Mouse (Mus musculus): ENCODE data around the gene Map3k7cl. TPM values are rescaled to one million over a fixed set of nuclear protein-coding genes. Genes with fewer than 3 reads are reported as not detected.
A peak's percentile ranks its signal among the peaks of the same experiment; 100 is the strongest.

Gene Map3k7cl
- polyA plus RNA-seq, 1 experiment: 33.0 TPM

DNA sequence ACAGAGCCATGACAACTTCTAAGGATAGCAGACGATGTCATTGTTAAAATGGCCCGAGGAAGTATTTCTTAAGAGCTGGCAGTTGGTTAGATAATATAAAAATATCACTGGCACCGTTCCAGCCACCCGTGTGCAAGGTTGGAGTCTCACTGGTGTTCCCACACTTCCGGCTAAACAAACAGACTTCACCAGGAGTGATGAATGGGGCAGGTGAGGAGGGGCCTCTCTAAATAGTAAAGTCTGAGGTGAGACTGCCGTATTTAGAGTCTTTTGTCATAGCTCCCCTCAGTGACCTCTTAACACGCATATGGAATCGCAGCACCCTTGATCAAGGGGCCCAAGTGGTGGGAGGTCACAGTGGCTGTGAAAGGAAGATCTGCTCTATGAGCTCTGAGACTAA lies 3.2 kb downstream of the Map3k7cl start:
- peak; percentile 23 for DNase-seq
- 32% methylated on average over 8 of the region's 8 CpGs for WGBS
- no peaks in the 10 kb centered on the region; the same call in 1 of the 2 replicates for H3K36me3 ChIP-seq (ENCODE audit: control insufficient read depth, insufficient read depth, low read length)

GRCm38 (mm10) chr16:87561501-87561900 lies 8.4 kb downstream of the Map3k7cl start:
- DNase-seq: peak; percentile 70
- H3K36me3 ChIP-seq (ENCODE audit: control insufficient read depth, insufficient read depth, low read length): no peaks in the 10 kb centered on the region; the same call in 1 of the 2 replicates
- H3K27ac ChIP-seq (ENCODE audit: insufficient read depth, low read depth, low read length): peak overlapping the region; percentile 96
- no peaks in the 10 kb centered on the region for H3K27me3 ChIP-seq (replicated peaks; ENCODE audit: control insufficient read depth, insufficient read depth, low read length)
- H3K4me3 ChIP-seq (ENCODE audit: insufficient read depth, low read depth, low read length): no peak overlapping the region; the same call in 1 of the 2 replicates
- TF ChIP-seq POLR2A (IDR thresholded peaks at IDR 0.05; ENCODE audit: low read depth, low read length): no peak
- TF ChIP-seq CTCF (conservative IDR thresholded peaks at IDR 0.05; ENCODE audit: insufficient read depth, insufficient read length, low read depth, low read length): no peak
- WGBS: 50% methylated on average over 4 of the region's 4 CpGs
- H3K4me1 ChIP-seq (ENCODE audit: control insufficient read depth, insufficient read depth, low read length): peaks cover 3% of the 10 kb centered on the region; the same call in 1 of the 2 replicates

More for the DNA sequence above, 3.2 kb downstream of the Map3k7cl start:
- no peaks in the 10 kb centered on the region for H3K27me3 ChIP-seq (replicated peaks; ENCODE audit: control insufficient read depth, insufficient read depth, low read length)
- H3K4me3 ChIP-seq (ENCODE audit: insufficient read depth, low read depth, low read length): no peak overlapping the region
- no peak overlapping the region for H3K27ac ChIP-seq (ENCODE audit: insufficient read depth, low read depth, low read length)
- TF ChIP-seq POLR2A (IDR thresholded peaks at IDR 0.05; ENCODE audit: low read depth, low read length): no peak
- no peak for TF ChIP-seq CTCF (conservative IDR thresholded peaks at IDR 0.05; ENCODE audit: insufficient read depth, insufficient read length, low read depth, low read length)
- peaks cover 4% of the 10 kb centered on the region; the same call in 1 of the 2 replicates for H3K4me1 ChIP-seq (ENCODE audit: control insufficient read depth, insufficient read depth, low read length)

DNA sequence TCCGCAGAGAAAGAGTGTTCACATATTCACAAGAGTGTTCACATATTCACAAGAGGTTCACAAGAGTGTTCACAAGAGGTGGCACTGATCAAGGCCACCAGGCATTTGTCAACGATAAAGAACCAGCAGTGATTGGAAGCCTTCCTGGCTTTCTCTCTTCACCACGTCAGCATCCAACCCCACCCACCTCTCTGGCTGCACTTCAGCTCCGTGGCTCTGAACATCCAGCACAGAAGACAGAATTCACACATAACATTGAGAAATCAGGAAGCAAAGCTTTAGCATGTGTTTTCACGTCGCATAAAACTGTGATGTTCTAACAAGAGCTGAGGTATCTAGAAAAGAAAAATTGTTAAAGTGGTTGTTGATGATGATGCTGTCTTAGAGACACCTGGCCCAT lies 10.4 kb downstream of the Map3k7cl start:
- TF ChIP-seq POLR2A (IDR thresholded peaks at IDR 0.05; ENCODE audit: low read depth, low read length) (no peak), CTCF (conservative IDR thresholded peaks at IDR 0.05; ENCODE audit: insufficient read depth, insufficient read length, low read depth, low read length) (no peak)
- WGBS: 78% methylated on average over 6 of the region's 6 CpGs
- H3K36me3 ChIP-seq (ENCODE audit: control insufficient read depth, insufficient read depth, low read length): no peaks in the 10 kb centered on the region
- no peak for DNase-seq
- H3K4me1 ChIP-seq (ENCODE audit: control insufficient read depth, insufficient read depth, low read length): peaks cover 3% of the 10 kb centered on the region; the same call in 1 of the 2 replicates
- H3K4me3 ChIP-seq (ENCODE audit: insufficient read depth, low read depth, low read length): no peak overlapping the region
- H3K27ac ChIP-seq (ENCODE audit: insufficient read depth, low read depth, low read length): no peak overlapping the region
- no peaks in the 10 kb centered on the region for H3K27me3 ChIP-seq (replicated peaks; ENCODE audit: control insufficient read depth, insufficient read depth, low read length)

DNA sequence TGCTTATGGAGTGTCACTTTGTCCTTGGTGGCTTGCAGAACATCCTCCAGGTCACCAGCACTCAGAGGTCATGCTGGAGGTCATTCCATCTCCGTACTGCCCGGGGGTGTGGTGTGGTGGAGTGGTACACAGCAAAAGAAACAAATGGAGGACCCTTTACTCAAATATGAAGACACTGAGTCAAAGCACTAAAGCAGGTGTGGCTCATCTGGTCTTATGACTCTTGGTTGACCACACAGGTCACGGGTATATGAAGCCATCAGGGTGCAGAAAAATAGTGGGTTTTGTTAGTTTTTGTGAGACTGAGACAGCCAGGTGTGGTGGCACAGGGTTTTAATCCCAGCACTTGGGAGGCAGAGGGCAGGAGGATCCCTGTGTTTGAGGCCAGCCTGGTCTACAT lies 11.4 kb downstream of the Map3k7cl start:
- WGBS: 58% methylated on average over 3 of the region's 3 CpGs

GRCm38 (mm10) chr16:87567572-87567971 lies 14.4 kb downstream of the Map3k7cl start:
- no peak overlapping the region for H3K4me3 ChIP-seq (ENCODE audit: insufficient read depth, low read depth, low read length)
- no peak for DNase-seq
- H3K4me1 ChIP-seq (ENCODE audit: control insufficient read depth, insufficient read depth, low read length): peaks cover 15% of the 10 kb centered on the region; the same call in 1 of the 2 replicates
- TF ChIP-seq CTCF (conservative IDR thresholded peaks at IDR 0.05; ENCODE audit: insufficient read depth, insufficient read length, low read depth, low read length) (no peak), POLR2A (IDR thresholded peaks at IDR 0.05; ENCODE audit: low read depth, low read length) (no peak)
- 74% methylated on average over 13 of the region's 13 CpGs for WGBS
- H3K27me3 ChIP-seq (replicated peaks; ENCODE audit: control insufficient read depth, insufficient read depth, low read length): no peaks in the 10 kb centered on the region
- no peak overlapping the region for H3K27ac ChIP-seq (ENCODE audit: insufficient read depth, low read depth, low read length)
- H3K36me3 ChIP-seq (ENCODE audit: control insufficient read depth, insufficient read depth, low read length): no peaks in the 10 kb centered on the region

More for the DNA sequence above, 11.4 kb downstream of the Map3k7cl start:
- Histone ChIP-seq H3K4me1 (ENCODE audit: control insufficient read depth, insufficient read depth, low read length) (peaks cover 4% of the 10 kb centered on the region; the same call in 1 of the 2 replicates), H3K27ac (ENCODE audit: insufficient read depth, low read depth, low read length) (no peak overlapping the region), H3K4me3 (ENCODE audit: insufficient read depth, low read depth, low read length) (no peak overlapping the region), H3K36me3 (ENCODE audit: control insufficient read depth, insufficient read depth, low read length) (no peaks in the 10 kb centered on the region), H3K27me3 (replicated peaks; ENCODE audit: control insufficient read depth, insufficient read depth, low read length) (no peaks in the 10 kb centered on the region)
- no peak for DNase-seq
- no peak for TF ChIP-seq POLR2A (IDR thresholded peaks at IDR 0.05; ENCODE audit: low read depth, low read length)
- no peak for TF ChIP-seq CTCF (conservative IDR thresholded peaks at IDR 0.05; ENCODE audit: insufficient read depth, insufficient read length, low read depth, low read length)

GRCm38 (mm10) chr16:87568241-87568640 lies 15.1 kb downstream of the Map3k7cl start:
- Histone ChIP-seq H3K4me1 (ENCODE audit: control insufficient read depth, insufficient read depth, low read length) (peaks cover 15% of the 10 kb centered on the region; the same call in 1 of the 2 replicates), H3K27ac (ENCODE audit: insufficient read depth, low read depth, low read length) (no peak overlapping the region)
- WGBS: 82% methylated on average over 7 of the region's 7 CpGs

DNA sequence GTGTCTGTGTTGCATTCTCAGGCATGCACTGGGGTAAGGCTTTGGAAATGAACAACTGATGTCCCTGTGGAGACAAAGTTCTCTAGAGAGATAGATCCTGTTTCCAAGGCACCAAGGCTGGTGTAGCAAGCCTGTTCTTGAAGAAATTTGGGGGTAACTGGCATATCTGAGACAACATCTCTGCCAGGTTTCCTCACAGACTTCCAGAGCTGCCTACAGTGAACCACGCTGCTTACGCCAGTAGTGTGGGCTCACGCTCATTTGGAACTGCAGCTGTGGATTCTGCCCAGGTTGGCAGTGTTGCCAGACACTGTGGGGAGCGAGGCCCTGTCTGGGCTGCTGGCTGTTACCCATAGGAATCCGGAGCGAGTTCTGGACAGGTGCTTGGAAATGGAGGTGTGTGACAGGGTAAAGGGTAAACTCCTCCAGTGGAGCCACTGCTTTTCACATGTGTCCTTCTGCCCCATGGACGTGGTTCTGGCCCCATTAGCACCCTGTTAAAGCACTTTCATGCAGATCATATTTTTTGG lies 16.5 kb downstream of the Map3k7cl start:
- DNase-seq: peak; percentile 74
- Histone ChIP-seq H3K36me3 (ENCODE audit: control insufficient read depth, insufficient read depth, low read length) (no peaks in the 10 kb centered on the region), H3K27ac (ENCODE audit: insufficient read depth, low read depth, low read length) (peak overlapping the region; percentile 66), H3K4me3 (ENCODE audit: insufficient read depth, low read depth, low read length) (no peak overlapping the region), H3K4me1 (ENCODE audit: control insufficient read depth, insufficient read depth, low read length) (peaks cover 12% of the 10 kb centered on the region; the same call in 1 of the 2 replicates), H3K27me3 (replicated peaks; ENCODE audit: control insufficient read depth, insufficient read depth, low read length) (no peaks in the 10 kb centered on the region)
- 67% methylated on average over 7 of the region's 7 CpGs for WGBS
- TF ChIP-seq POLR2A (IDR thresholded peaks at IDR 0.05; ENCODE audit: low read depth, low read length) (no peak), CTCF (conservative IDR thresholded peaks at IDR 0.05; ENCODE audit: insufficient read depth, insufficient read length, low read depth, low read length) (no peak)

More at GRCm38 (mm10) chr16:87568241-87568640, 15.1 kb downstream of the Map3k7cl start:
- no peak for TF ChIP-seq CTCF (conservative IDR thresholded peaks at IDR 0.05; ENCODE audit: insufficient read depth, insufficient read length, low read depth, low read length)
- no peak for TF ChIP-seq POLR2A (IDR thresholded peaks at IDR 0.05; ENCODE audit: low read depth, low read length)
- Histone ChIP-seq H3K4me3 (ENCODE audit: insufficient read depth, low read depth, low read length) (no peak overlapping the region), H3K36me3 (ENCODE audit: control insufficient read depth, insufficient read depth, low read length) (no peaks in the 10 kb centered on the region), H3K27me3 (replicated peaks; ENCODE audit: control insufficient read depth, insufficient read depth, low read length) (no peaks in the 10 kb centered on the region)
- no peak for DNase-seq
